Mouse (Mus musculus) heart, postnatal 25 days (tissue): ENCODE measurements at regions not wholly inside any gene's neighbourhood (a gene's known extent, or its start where the extent isn't known, plus 50 kb on each side); places are given as distances from the start of the nearest gene placed in this dataset.

Source experiments
- DNase-seq: peaks from one replicate; pipeline ENCODE4 v3.0.0; 2022; ENCODE audit warnings: low spot score
- intact Hi-C: fragments of 180-260 bp; cut with DNase I; formaldehyde crosslinking; loops from one replicate; pipeline ENCODE4 v1.15.1; 2025

DNA sequence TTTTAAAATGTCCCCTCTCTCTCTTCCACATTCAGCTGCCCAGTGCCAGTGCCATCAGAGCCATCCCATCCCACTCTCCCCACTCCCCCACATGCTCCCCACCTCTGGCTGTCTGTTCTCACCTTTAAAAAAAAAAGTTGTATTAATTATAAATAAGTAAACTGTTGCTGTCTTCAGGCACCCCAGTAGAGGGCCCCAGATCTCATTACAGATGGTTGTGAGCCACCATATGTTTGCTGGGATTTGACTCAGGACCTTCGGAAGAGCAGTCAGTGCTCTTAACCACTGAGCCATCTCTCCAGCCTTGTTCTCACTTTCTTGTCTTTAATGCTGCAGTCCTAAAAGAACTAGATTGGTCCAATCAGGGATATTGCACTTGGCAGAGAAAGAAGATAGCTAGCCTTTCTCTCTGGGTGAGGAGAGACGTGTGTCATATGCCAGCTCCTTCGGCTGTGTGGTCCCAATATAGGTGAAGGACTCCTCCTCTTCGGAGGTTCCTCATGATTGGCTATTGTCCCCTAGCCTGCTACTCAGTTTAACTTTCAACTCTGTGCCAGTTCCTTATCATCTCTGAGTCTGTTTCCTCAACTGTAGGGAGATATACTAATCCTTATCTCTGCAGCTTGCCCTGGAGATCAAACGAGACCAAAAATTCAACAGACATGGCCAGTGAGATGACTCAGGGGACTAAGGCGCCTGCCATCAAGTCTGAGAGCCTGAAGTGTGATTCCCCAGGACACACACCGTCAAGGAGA, 66.8 kb upstream of the Usp24 start:
- no peak for DNase-seq
- intact Hi-C loops, result loop anchor here (5.0 kb wide), 1 partner anchor 128 kb away; no protein-coding TSS in a partner anchor

DNA sequence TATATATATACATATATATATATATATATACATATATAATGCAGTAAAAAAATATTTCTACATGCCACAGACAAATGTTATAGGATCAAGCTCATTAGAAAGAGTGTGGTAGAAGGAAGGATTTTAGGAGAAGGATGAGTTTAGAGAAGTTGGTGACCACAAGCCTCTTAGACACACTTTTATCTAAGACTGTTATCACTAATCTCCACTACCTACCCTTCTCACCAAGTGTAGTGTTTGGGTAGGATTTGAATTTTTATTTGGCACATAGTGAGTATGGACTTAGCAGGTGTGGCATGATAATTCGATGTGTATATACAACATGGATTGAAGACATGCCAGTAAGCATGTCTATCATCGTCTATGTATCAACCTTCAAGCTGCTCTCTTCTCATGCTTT, 66.0 kb upstream of the Usp24 start:
- DNase-seq, result no peak
- intact Hi-C loops, result no loop called here

DNA sequence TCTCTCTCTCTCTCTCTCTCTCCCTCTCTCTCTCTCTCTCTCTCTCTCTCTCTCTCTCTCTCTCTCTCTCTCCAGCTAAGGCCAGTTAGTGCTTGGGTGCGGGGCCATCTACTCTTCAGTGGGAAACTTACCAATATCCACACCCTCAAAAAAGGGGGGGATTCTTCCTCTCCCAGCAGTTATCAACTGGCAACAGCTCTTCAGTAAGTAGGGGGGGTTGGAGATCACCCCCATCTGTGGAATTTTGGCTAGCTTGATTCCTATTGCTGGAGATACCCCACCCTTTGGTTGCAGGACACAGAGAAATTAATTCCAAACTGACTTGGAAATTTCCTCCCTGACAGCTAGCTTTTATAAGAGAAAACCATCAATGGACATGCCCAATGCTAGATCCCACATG, 64.6 kb upstream of the Usp24 start:
- intact Hi-C loops, result no loop called here
- DNase-seq, result no peak

DNA sequence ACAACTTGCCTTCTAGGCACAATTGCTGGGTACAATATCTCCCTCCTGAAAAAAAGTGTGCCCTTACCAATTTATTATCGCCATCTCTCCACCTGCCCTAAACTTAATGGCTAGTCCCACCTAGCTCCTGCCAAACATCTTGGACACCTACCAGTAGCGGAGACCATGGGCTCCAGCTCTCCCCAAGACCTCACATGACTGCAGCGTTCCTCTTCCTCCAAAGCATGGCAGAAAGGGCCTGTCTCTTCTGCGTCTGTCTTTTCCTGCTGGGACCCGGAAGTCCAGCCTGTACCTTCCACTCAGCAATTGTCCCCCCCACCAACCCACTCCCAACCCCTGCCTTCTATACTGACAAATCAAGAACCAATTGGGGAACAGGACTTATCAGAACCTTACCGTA, 63.1 kb upstream of the Usp24 start:
- intact Hi-C loops, result no loop called here
- no peak for DNase-seq

DNA sequence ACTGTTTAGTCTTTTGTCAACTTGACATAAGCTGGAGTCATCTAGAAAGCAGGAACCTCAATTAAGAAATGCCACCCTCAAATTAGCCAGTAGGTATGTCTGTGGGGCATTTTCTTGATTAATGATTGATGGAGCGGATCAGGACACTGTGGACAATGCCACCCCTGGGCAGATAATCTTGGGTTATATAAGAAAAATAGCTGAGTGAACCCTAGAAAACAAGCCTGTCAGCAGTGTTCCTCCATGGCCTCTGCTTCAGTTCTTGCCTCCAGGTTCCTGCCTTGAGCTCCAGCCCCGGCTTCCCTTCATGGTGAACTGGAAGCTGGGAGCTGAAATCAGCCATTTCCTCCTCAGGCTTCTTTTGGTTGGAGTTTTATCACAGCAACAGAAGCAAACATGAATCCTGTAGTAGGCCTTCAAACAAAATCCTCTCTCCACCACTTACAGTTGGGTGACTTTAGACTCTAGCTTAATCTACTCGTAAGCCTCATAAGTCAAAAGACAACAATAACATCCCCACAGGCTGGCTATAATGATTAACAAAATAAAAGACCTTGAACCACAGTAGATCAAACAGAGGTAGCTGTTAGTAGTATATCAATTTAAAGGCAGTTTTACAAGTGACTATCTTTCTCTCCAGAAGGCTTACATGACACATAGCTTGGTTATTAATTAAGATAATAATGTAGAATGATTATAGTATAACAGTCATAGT, 61.1 kb upstream of the Usp24 start:
- intact Hi-C loops, result no loop called here
- no peak for DNase-seq

DNA sequence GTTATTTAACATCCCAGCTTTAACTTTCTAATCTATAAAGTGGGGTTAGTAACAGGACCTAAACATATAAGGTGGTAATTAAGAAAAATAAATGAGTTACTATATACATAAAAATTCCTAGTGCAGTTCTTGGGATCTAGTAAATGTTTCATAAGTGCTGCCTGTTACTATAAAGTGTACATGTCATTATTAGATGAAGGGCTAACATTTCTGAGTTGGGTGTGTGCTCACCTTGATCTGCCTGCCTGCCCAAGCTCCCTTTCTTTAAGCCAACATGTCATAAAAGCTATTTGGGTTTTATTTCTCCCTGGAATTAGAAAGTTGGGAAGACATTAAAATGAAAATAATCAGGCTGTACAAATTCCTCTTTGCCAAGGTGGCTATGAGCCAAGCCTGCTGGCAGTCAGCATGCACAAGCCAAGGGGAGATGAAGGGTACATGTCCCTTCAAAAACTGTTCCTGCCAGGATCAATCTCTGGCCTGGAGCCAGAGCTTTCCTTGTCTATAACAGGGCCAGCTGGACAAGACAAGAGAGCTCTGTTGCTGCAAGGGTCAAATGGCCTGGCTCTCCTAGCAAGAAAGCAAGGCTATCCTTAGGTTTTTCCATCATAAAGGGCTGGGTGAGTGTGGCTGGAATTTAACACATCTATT, 59.9 kb upstream of the Usp24 start:
- DNase-seq, result no peak
- intact Hi-C loops, result no loop called here

DNA sequence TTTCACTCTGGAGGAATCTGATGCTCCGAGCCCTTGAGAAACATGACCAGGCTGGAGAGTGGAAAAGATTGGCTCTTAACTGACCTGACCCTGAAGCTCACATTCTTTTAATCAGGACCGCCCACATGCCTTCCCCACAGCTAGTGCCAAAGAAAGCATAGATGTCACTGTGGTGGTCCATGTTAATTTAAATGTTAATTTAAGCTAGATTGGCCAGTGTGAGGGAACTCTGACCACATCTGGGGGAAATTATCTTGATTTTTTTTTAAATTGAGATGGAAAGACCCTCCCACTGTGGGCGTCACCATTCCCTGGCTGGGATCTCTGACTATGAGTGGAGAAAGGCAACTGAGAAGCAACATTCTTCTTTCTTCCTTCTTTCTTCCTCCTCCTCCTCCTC, 54.6 kb upstream of the Usp24 start:
- intact Hi-C loops, result loop anchor here (5.0 kb wide), 1 partner anchor 56 kb away; the partner anchor contains the start of gene Usp24
- DNase-seq, result no peak

DNA sequence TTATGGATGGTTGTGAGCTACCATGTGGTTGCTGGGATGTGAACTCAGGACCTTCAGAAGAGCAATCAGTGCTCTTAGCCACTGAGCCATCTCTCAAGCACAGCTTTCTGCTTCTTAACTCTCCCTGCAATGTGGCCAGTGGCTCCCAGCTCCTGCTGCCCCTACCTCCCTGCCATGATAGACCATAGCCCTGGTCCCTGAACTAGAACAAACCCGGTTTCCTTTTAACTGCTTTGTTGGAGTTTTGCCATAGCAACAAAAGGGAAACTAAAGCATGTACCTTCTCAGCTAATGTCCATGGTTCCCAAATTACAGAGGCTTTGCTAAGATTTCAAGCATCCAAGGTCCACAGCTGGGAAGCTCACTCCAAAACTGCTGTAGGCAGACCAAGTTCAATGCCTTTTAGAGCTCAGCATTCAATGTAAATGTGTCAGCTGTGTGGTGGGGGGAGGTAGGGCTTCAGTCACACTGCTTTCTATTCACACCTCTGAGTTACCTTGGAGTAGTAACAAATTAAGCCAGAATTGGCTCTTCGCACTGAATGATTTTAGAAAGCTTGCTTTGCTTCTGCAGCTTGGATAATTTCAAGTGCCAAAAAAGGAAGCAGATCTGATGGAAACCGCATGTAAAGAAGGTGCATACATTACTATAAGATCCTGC, 54.0 kb upstream of the Usp24 start:
- intact Hi-C loops, result loop anchor here (5.0 kb wide), 1 partner anchor 55 kb away; the partner anchor contains the start of gene Usp24
- DNase-seq, result no peak

DNA sequence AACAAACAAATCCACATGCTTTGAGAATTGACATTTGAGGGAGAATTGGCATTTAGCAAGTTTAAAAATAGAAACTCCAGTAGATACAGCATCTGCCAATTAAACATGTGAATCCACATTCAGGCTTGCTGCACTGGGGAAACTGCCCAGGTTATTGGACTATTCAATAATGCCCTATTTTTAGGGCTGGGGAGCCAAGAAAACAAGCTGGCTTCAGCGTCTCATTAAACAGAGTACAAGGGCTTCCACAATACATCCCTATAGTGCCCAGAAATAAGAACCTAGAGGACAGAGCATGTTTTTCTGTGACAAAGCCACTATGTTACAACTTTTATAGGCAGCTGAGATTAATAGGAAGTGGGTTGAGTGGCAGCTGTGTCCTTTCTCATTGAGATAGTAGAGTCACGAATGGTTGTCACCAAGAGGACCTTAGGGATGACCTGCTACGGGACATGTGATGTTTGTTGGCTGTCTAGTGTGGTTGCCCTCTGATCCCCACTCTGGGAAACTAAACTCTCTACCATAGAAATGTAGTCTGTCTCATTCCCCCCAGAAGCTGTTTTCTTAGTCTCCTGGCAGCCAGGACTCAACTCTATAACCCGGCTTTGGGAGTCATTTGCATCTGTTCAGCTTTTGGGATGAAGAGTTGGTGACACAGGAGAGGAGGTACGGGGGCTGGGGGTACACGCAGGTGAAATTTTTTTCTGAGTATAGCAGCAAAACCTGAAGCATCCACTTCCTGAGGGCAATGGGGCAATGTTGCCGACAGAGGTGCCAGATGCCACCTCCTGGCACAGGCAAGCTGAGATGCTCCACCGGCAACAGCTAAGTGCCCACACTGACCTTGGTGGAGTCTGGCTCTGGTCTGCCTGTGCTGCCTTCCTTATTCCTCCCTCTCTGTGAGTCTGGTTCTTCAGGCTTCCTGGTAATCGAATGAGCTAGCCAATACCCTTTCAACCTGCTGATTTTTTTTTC, 53.0 kb upstream of the Usp24 start:
- intact Hi-C loops, result loop anchor here (5.0 kb wide), 1 partner anchor 54 kb away; the partner anchor contains the start of gene Usp24
- DNase-seq, result no peak
